Mouse (Mus musculus) lung, postnatal 36 days (tissue): Measurements from ENCODE around the gene Scly.

Experiments
- DNase-seq: peaks from one replicate; pipeline ENCODE4 v3.0.0; 2022; ENCODE audit warnings: mixed read lengths

Scly gene

GRCm38 (mm10) chr1:91365816-91366214, 67.7 kb downstream of the Scly start:
- no peak for DNase-seq

- peak; percentile 69 for DNase-seq
Observed at GRCm38 (mm10) chr1:91366215-91367108, 68.3 kb downstream of the Scly start, which contains the start of gene Erfe. Erfe (plus strand) TSS chr1:91366430.

- DNase-seq = no peak
Observed at GRCm38 (mm10) chr1:91367295-91367694, 69.2 kb downstream of the Scly start.

GRCm38 (mm10) chr1:91369408-91369807, 71.3 kb downstream of the Scly start:
- DNase-seq = no peak

- no peak for DNase-seq
Observed at GRCm38 (mm10) chr1:91370055-91370454, 71.9 kb downstream of the Scly start.
